Mouse (Mus musculus) heart, adult 9 months (tissue): ENCODE results near the gene Cnga2.

Source experiments
- DNase-seq, 2 experiments: peaks; one replicate each; pipeline ENCODE4 v3.0.0; 2022; ENCODE audit warnings: low spot score in 2 of 2

Cnga2 gene

DNA sequence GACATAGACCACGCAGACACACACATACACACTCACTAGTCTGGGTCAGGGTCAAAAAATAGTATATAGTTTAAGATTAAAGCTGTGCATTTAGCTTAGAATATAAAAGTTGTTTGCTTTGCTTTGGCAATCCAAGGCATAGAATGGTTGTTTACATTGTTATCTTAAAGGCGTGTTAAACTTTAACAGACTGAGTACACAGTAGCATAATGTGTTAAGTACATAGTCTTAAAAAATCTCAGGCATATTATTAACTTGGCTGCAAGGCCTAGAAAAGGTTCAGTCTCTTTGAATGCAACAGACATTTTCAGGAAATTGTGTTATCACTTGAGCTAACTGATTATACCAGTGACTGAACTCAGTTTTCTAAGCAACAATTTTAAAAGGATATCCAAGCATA lies 56.3 kb downstream of the Cnga2 start:
- no peak for DNase-seq
